Mouse (Mus musculus) bone marrow, adult 2 months (tissue): ENCODE data around the gene Pald1.

Experiments
- CTCF ChIP-seq: fragments of 200-500 bp; IDR thresholded peaks from 2 replicates; pipeline ENCODE4 v1.5.1; 2011; ENCODE audit warnings: low read length, control low read depth; ENCODE audit not compliant: control insufficient read depth, insufficient read depth
- POLR2A ChIP-seq: fragments of 200-500 bp; IDR thresholded peaks from 2 replicates; pipeline ENCODE4 v1.6.1; 2011; ENCODE audit warnings: low read depth, mild to moderate bottlenecking, control low read depth, low read length, borderline replicate concordance; ENCODE audit not compliant: control insufficient read depth

- TF ChIP-seq CTCF (no peak), POLR2A (no peak)
These were observed 44.1 kb downstream of the Pald1 start for GRCm38 (mm10) chr10:61339216-61339615.
